25 mouse cellular contexts compared by ENCODE assay signal in genomic region chr9:69747971-69748370, GRCm38 (mm10). TPM values are rescaled to one million over a fixed set of nuclear protein-coding genes. Genes with fewer than 3 reads are reported as not detected.
A peak's percentile ranks its signal among the peaks of the same experiment; 100 is the strongest.
DNase-seq lines count a peak whose midpoint lies in the region; ATAC-seq and TF ChIP-seq lines count a peak whose summit lies in the region.
"Had no signal": no experiment of that assay in that cellular context is flagged by ENCODE, and none has a peak within 500 bp of the region (broad histone marks: within the 10 kb centered on the region; RNA-seq: fewer than 3 reads in every experiment).

No protein-coding gene starts in this region.

- H3K9me3 ChIP-seq in stomach, postnatal 0 days (ENCODE audit: control insufficient read depth, low read length) = no peaks in the 10 kb centered on the region
- H3K9me3 ChIP-seq in forebrain, embryonic 14.5 days (replicated peaks; ENCODE audit: control insufficient read depth, low read length) = no peaks in the 10 kb centered on the region
- H3K9me3 ChIP-seq: hindbrain, embryonic 13.5 days; kidney, embryonic 15.5 days; liver, embryonic 12.5 days; lung, embryonic 15.5 days; midbrain, embryonic 12.5 days; neural tube, embryonic 13.5 days had no signal

- H3K4me1 ChIP-seq in stomach, postnatal 0 days (replicated peaks; ENCODE audit: control insufficient read depth, insufficient read depth) = no peaks in the 10 kb centered on the region
- H3K4me1 ChIP-seq in forebrain, embryonic 14.5 days (ENCODE audit: control insufficient read depth, insufficient read depth, low read length) = no peaks in the 10 kb centered on the region
- H3K4me1 ChIP-seq: heart, embryonic 12.5 days; hindbrain, embryonic 13.5 days; kidney, embryonic 15.5 days; liver, embryonic 12.5 days; lung, embryonic 15.5 days; midbrain, embryonic 12.5 days; neural tube, embryonic 13.5 days had no signal

- H3K9ac ChIP-seq in stomach, postnatal 0 days (ENCODE audit: low read length) = no peak overlapping the region
- H3K9ac ChIP-seq in forebrain, embryonic 14.5 days (ENCODE audit: low read length) = no peak overlapping the region
- H3K9ac ChIP-seq: heart, embryonic 12.5 days; hindbrain, embryonic 13.5 days; kidney, embryonic 15.5 days; liver, embryonic 12.5 days; lung, embryonic 15.5 days; midbrain, embryonic 12.5 days; neural tube, embryonic 13.5 days had no signal

- H3K27me3 ChIP-seq in stomach, postnatal 0 days (ENCODE audit: control insufficient read depth, insufficient read depth, low read length) = 0 out of 2 replicates have a peak, but pooled peaks cover 2% of the 10 kb centered on the region
- peaks cover 20% of the 10 kb centered on the region; the same call in 1 of the 2 replicates for H3K27me3 ChIP-seq in forebrain, embryonic 14.5 days (replicated peaks; ENCODE audit: control insufficient read depth, insufficient read depth, low read length)
- H3K27me3 ChIP-seq: liver, embryonic 12.5 days; midbrain, embryonic 12.5 days had no signal

- peak; percentile 2 for TF ChIP-seq CTCF in left cerebral cortex, adult 2 months (IDR thresholded peaks at IDR 0.05)
- TF ChIP-seq CTCF in stomach, postnatal 0 days (IDR thresholded peaks at IDR 0.05; ENCODE audit: low read depth) = peak; percentile 40

- no peak for TF ChIP-seq EP300 in stomach, postnatal 0 days (optimal IDR thresholded peaks at IDR 0.05)

- H3K36me3 ChIP-seq in stomach, postnatal 0 days (ENCODE audit: control insufficient read depth, insufficient read depth, low read length) = no peaks in the 10 kb centered on the region
- H3K36me3 ChIP-seq in forebrain, embryonic 14.5 days (ENCODE audit: control insufficient read depth, insufficient read depth, low read length) = no peaks in the 10 kb centered on the region
- H3K36me3 ChIP-seq: forebrain, embryonic 10.5 days; heart, embryonic 12.5 days; hindbrain, embryonic 13.5 days; kidney, embryonic 15.5 days; liver, embryonic 12.5 days; lung, embryonic 15.5 days; midbrain, embryonic 12.5 days; neural tube, embryonic 13.5 days had no signal

- intact Hi-C loops in left cerebral cortex, adult 2 months (cut with DNase I) = no loop called here
- intact Hi-C loops in left cerebral cortex, postnatal 4 days (cut with DNase I) = no loop called here

- no peak overlapping the region for H3K4me3 ChIP-seq in left cerebral cortex, adult 2 months
- H3K4me3 ChIP-seq in stomach, postnatal 0 days (ENCODE audit: low read depth, low read length) = no peak overlapping the region
- no peak overlapping the region for H3K4me3 ChIP-seq in forebrain, embryonic 14.5 days (ENCODE audit: low read depth, low read length)
- H3K4me3 ChIP-seq: forebrain, embryonic 10.5 days; heart, embryonic 12.5 days; hindbrain, embryonic 13.5 days; kidney, embryonic 15.5 days; liver, embryonic 12.5 days; lung, embryonic 15.5 days; midbrain, embryonic 12.5 days; neural tube, embryonic 13.5 days had no signal

- H3K4me2 ChIP-seq in stomach, postnatal 0 days (replicated peaks; ENCODE audit: low read depth) = no peak overlapping the region
- H3K4me2 ChIP-seq in forebrain, embryonic 14.5 days (ENCODE audit: low read length) = no peak overlapping the region
- H3K4me2 ChIP-seq: heart, embryonic 12.5 days; hindbrain, embryonic 13.5 days; kidney, embryonic 15.5 days; liver, embryonic 12.5 days; lung, embryonic 15.5 days; midbrain, embryonic 12.5 days; neural tube, embryonic 13.5 days had no signal

- WGBS in stomach, postnatal 0 days = 86% methylated on average over 1 of the region's 1 CpGs
- WGBS in forebrain, embryonic 14.5 days = 100% methylated on average over 1 of the region's 1 CpGs

- no peak overlapping the region for H3K27ac ChIP-seq in left cerebral cortex, adult 2 months
- no peak overlapping the region for H3K27ac ChIP-seq in stomach, postnatal 0 days (replicated peaks)
- H3K27ac ChIP-seq in forebrain, embryonic 14.5 days (ENCODE audit: low read depth, low read length) = no peak overlapping the region
- H3K27ac ChIP-seq: forebrain, embryonic 10.5 days; hindbrain, embryonic 13.5 days; kidney, embryonic 15.5 days; liver, embryonic 12.5 days; lung, embryonic 15.5 days; macrophage; midbrain, embryonic 12.5 days; neural tube, embryonic 13.5 days had no signal

- DNase-seq in left cerebral cortex, adult 2 months (ENCODE audit: extremely low spot score in 1 of 2, low spot score in 2 of 2) = no peak
- no peak for DNase-seq in left cerebral cortex, postnatal 4 days
- peak; percentile 5 for DNase-seq in thymus, postnatal 25 days
- DNase-seq in thymus, postnatal 10 days (ENCODE audit: low spot score in 2 of 2) = no peak
- DNase-seq in ES-CJ7 (ENCODE audit: low read depth, low spot score) = peak; percentile 57
- no peak for DNase-seq in stomach, postnatal 0 days (ENCODE audit: low spot score)
- no peak for DNase-seq in forebrain, embryonic 14.5 days (ENCODE audit: low spot score)
- DNase-seq: adrenal gland, postnatal 10 days; cerebellum, adult 11 months; heart, adult 11 months; heart, postnatal 14 days; thymus, postnatal 14 days had no signal

- no peak for ATAC-seq in stomach, postnatal 0 days (ENCODE audit: low FRiP score, low TSS enrichment)
- no peak for ATAC-seq in forebrain, embryonic 14.5 days
- ATAC-seq: liver, embryonic 12.5 days had no signal

RNA-seq across cellular contexts. Expression of gene Foxb1, which starts 12.8 kb away (rescaled TPM):
- total RNA-seq in left cerebral cortex, adult 2 months (2021) = not detected
- under 1 TPM in 1 of 2 experiments, not detected in 1; 0.34 TPM for total RNA-seq in left cerebral cortex, postnatal 4 days (2021)
- 0.04 TPM in 1 of 2 replicates, not detected in the other for polyA plus RNA-seq in stomach, postnatal 0 days (2015; fragmentation: Nextera tagmentation; extraction: Ambion mirVana)
- polyA plus RNA-seq in forebrain, embryonic 14.5 days (2014; fragmentation: Nextera tagmentation; extraction: Ambion mirVana) = 2.2 and 2.5 TPM in 2 replicates
- total RNA-seq: adrenal gland, postnatal 10 days; gastrocnemius, adult 8-10 months; layer of hippocampus, adult 18-20 months; left cerebral cortex, postnatal 36 days had no signal
- polyA plus RNA-seq: heart, embryonic 12.5 days; intestine, embryonic 14.5 days; liver, embryonic 12.5 days; lung, embryonic 15.5 days; macrophage had no signal

Comparison
In these comparisons a context has a peak if more than half of its experiments do, and no peak if none do; other contexts are left out.
1. DNase-seq: peak in thymus, postnatal 25 days (single experiment) and ES-CJ7 (single experiment); none in left cerebral cortex, adult 2 months (0 of 2), left cerebral cortex, postnatal 4 days (single experiment), thymus, postnatal 10 days (0 of 2), stomach, postnatal 0 days (single experiment) and forebrain, embryonic 14.5 days (single experiment).